Mouse (Mus musculus): ENCODE measurements around the gene Exog. TPM values are rescaled to one million over a fixed set of nuclear protein-coding genes. Genes with fewer than 3 reads are reported as not detected.

Gene Exog
- total RNA-seq, 2 experiments from 2014 or later, result 2.8 to 4.4 TPM

DNA sequence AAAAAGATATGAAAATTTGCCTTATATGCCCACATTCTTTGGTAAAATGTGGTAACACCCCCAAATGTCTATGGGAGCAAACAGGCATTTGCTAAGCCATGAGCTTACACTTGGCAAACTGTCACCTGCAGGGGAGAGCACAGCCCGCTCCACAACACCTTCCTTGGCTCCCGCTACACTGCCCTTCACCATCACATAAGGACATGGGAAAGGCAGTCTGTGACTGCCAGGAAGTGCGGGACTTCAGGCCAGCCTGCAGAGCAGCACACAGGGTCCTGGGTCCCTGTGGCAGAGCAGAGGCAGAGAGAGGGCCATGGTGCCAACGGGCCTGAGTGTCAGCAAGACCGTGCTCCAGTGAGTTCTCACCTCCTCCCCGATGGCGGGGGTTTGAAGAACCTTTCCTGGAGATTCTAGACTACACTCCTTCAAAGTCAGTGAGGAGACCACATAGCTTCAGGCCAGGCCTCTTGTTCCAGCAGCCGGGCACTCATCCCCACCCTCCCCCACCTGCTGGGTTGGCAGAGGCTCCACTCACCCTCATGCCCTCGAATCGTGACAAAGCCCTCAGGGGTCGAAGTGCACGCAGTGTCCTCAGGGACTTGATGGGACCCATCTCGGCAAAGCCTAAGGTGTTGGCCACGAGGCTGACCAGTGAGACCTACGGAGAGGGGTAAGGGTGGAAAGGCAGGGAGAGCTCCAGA, 53.0 kb downstream of the Exog start:
- DNase-seq, result peak; percentile 67 to 78
- intact Hi-C loops (cut with DNase I), result no loop called here

DNA sequence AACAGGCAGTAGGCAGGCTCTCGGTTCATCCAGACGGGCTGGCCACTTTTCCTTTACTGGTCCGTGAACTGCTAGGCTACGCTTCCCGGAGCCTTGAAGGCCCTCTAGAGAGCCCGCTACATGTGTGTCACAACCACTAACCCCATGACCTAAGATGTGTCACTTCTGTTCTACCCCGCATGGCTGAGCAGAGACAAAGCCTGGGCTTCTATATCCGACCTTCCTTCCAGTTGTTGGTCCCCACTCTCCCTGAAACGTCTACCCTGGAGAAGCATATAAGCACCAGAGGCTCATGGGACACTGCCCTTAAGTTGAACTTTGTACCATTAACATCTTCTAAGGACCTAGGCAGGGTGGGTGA, 53.5 kb downstream of the Exog start:
- DNase-seq, result no peak
- intact Hi-C loops (cut with DNase I), result no loop called here

DNA sequence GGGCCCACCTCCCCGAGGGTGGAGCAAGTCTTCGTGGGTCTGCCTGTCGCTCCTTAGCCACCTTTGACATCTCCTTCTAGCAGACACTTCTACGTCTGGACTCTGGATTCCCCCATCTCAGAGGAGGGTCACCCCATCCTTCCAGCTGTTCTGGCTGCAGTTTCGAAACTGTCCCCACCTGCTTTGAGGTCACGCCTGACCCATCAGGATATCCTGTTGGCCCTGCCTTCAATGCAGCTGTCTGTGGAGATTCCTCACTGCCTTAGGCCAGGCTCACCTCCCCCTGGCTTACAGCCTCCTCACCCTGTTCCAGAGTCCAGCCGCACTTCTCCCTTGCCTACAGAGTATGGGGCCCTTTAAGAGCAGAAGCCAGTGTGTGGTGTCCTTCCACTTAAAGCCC, 54.1 kb downstream of the Exog start:
- intact Hi-C loops (cut with DNase I), result no loop called here
- DNase-seq, result no peak

- intact Hi-C loops (cut with DNase I), result no loop called here
- no peak for DNase-seq
Observed at GRCm38 (mm10) chr9:119503613-119504012, 58.9 kb downstream of the Exog start.

DNA sequence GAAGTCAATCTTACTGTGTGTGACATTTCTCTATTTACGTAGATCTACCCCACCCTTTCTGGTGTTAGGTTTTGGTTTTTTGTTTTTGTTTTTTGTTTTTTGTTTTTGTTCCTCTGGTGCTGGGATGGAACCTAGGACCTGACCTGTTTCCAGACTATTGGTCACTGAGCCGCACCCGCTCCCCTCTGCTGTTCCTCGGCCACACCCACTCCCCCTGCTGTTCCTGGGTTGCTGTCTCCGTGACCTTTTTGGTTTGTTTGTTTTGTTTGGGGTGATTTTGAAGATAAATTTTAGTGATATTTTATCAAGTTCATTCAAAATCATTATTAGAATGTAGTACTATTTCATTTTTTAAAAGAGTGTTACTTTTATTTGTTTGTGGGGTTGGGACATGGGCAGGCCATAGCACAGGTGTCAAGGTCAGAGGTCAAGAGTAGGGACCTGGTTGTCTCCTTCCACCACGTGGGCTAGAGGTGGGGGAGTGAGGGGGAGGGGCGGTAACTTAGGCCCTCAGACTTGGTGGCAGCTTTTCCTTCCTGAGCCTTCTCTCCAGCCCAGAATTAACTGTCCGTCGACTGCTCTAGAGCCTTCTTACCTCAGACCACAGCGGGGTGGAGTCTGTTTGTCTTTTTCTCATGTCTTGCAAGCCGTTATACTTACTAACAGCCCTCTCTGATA, 60.4 kb downstream of the Exog start:
- intact Hi-C loops (cut with DNase I), result no loop called here
- DNase-seq, result no peak

DNA sequence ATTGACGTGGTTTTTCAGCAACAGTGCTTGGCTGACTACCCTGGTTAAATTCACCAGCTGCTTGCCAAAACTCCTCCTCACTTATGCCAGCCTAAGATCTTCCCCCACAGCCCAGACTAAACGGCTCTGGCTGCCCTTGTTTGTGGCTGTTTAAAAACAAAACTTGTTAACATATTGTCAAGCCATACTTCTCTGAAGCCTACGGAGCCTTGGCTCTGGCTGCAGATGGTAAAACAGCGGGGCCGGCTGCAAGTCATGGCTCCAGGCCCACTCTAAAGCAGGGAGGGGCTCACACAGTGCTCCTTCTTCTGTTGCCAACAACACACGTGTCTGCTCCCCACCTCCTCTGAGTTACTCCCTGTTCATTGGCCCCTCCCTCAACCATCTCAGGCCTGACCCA, 66.2 kb downstream of the Exog start:
- peak in 1 of 2 experiments; percentile 35 for DNase-seq
- intact Hi-C loops (cut with DNase I), result no loop called here

- intact Hi-C loops (cut with DNase I), result no loop called here
- DNase-seq, result no peak
Observed at GRCm38 (mm10) chr9:119512993-119513392, 68.2 kb downstream of the Exog start.

GRCm38 (mm10) chr9:119513816-119514215, 69.1 kb downstream of the Exog start:
- intact Hi-C loops (cut with DNase I), result no loop called here
- DNase-seq, result no peak

- DNase-seq, result no peak
- intact Hi-C loops (cut with DNase I), result loop anchor here (5.0 kb wide), 1 partner anchor 48 kb away; no protein-coding TSS in a partner anchor
Observed at GRCm38 (mm10) chr9:119514986-119515385, 70.2 kb downstream of the Exog start.

Other genes starting within 250 kb of the Exog start
- not detected for gene Slc22a13, start 235.8 kb upstream of the Exog start, total RNA-seq (2021)
- 10 to 100 TPM; 37.6 to 37.9 TPM for gene Oxsr1, start 122.5 kb upstream of the Exog start, total RNA-seq (2021)
- 10 to 100 TPM; 78.6 to 80.0 TPM for gene Acaa1a, start 105.3 kb upstream of the Exog start, total RNA-seq (2021)
- 10 to 100 TPM; 16.1 to 20.8 TPM for gene Myd88, start 103.5 kb upstream of the Exog start, total RNA-seq (2021)
- gene Xylb, start 87.6 kb upstream of the Exog start, total RNA-seq (2021), result under 1 TPM; 0.52 to 0.57 TPM
- gene Slc22a14, start 79.4 kb upstream of the Exog start, total RNA-seq (2021), result under 1 TPM in 1 of 2 experiments, not detected in 1; 0.32 TPM
- gene Acvr2b, start 42.8 kb upstream of the Exog start, total RNA-seq (2021), result 1 to 10 TPM; 6.9 to 7.4 TPM
- gene Scn5a, start 134.1 kb downstream of the Exog start, total RNA-seq (2021), result 100 to 1,000 TPM; 124 to 128 TPM